Mouse (Mus musculus) liver, embryonic 14.5 days (tissue): ENCODE measurements around the gene Prnd. TPM values are rescaled to one million over a fixed set of nuclear protein-coding genes. Genes with fewer than 3 reads are reported as not detected.

Source experiments
- ATAC-seq: fragments of 200-750 bp; cut with Nextera tagmentation; 2 replicates; pipeline ENCODE4 v1.8.0; 2017; ENCODE audit warnings: moderate number of reproducible peaks, mild to moderate bottlenecking, moderate library complexity; ENCODE audit not compliant: insufficient read depth
- DNase-seq, 3 experiments: peaks; one replicate each; pipeline ENCODE4 v3.0.0-alpha.2; 2012 to 2013; ENCODE audit warnings: low read depth in 3 of 3, low spot score in 3 of 3
- H3K27ac ChIP-seq: fragments of 300-500 bp; sonication (generic); 2 replicates; pipeline ENCODE4 v1.5.1; 2014; ENCODE audit warnings: moderate library complexity, mild to moderate bottlenecking, control low read depth, inconsistent platforms
- H3K27me3 ChIP-seq: fragments of 300-500 bp; sonication (generic); 2 replicates; pipeline ENCODE4 v1.6.1; 2014; ENCODE audit warnings: mild to moderate bottlenecking, low read length, moderate library complexity; ENCODE audit not compliant: control insufficient read depth, insufficient read depth
- H3K36me3 ChIP-seq: fragments of 300-500 bp; sonication (generic); replicated peaks from 2 replicates; pipeline ENCODE4 v1.6.1; 2014; ENCODE audit warnings: low read depth; ENCODE audit not compliant: control insufficient read depth, insufficient read depth
- H3K4me1 ChIP-seq, 2 experiments: fragments of 200-500 bp in 1 of 2; fragments of 300-500 bp in 1 of 2; sonication (generic) in 1 of 2; replicated peaks; 2 replicates each; pipeline ENCODE4 v1.6.1; 2012 to 2014; ENCODE audit warnings: antibody characterized with exemption in 1 of 2, inconsistent platforms in 1 of 2, low read length in 1 of 2; ENCODE audit not compliant: control insufficient read depth in 2 of 2, insufficient read depth in 2 of 2
- H3K4me2 ChIP-seq: fragments of 300-500 bp; sonication (generic); 2 replicates; pipeline ENCODE4 v1.6.1; 2014; ENCODE audit warnings: low read depth, mild to moderate bottlenecking, control low read depth, moderate library complexity
- H3K4me3 ChIP-seq, 2 experiments: fragments of 200-500 bp in 1 of 2; fragments of 300-500 bp in 1 of 2; sonication (generic) in 1 of 2; 2 replicates each; pipeline ENCODE4 v1.5.1; 2012 to 2014; ENCODE audit warnings: low read depth in 2 of 2, low read length in 2 of 2, mild to moderate bottlenecking in 2 of 2, control low read depth in 1 of 2, inconsistent platforms in 1 of 2, moderate library complexity in 1 of 2; ENCODE audit not compliant: insufficient read depth in 1 of 2
- H3K9ac ChIP-seq: fragments of 300-500 bp; sonication (generic); replicated peaks from 2 replicates; pipeline ENCODE4 v1.6.1; 2014; ENCODE audit warnings: mild to moderate bottlenecking, control low read depth, moderate library complexity
- H3K9me3 ChIP-seq: fragments of 300-500 bp; sonication (generic); 2 replicates; pipeline ENCODE4 v1.6.1; 2016; ENCODE audit warnings: low read length, mixed read lengths; ENCODE audit not compliant: control insufficient read depth
- CTCF ChIP-seq: IDR thresholded peaks from 2 replicates; pipeline ENCODE4 v1.5.1; 2016; ENCODE audit warnings: antibody characterized with exemption, low read depth, control low read depth
- EP300 ChIP-seq: IDR thresholded peaks from 2 replicates; pipeline ENCODE4 v1.6.1; 2016; ENCODE audit warnings: antibody characterized with exemption, low read depth
- WGBS: fragments of 180-500 bp; shearing (Covaris S2); extraction: QIAGEN DNeasy Blood & Tissue Kit; methylation state at CpG from one replicate; pipeline ENCODE4 v1.1.7; 2014; ENCODE audit not compliant: insufficient replicate concordance; 5-methylcytosine and 5-hydroxymethylcytosine counted together
- polyA plus RNA-seq, 2 experiments: library from polyadenylated mRNA; depleted of rRNA in 1 of 2; stranded (reverse) in 1 of 2; unstranded in 1 of 2; fragments of >200 nt; fragmentation: Nextera tagmentation in 1 of 2; extraction: Ambion mirVana in 1 of 2; gene quantifications; 2 replicates each; pipeline versions ENCODE4 v1.2.1 to v1.2.3; 2012 to 2014

Prnd gene
- polyA plus RNA-seq, 2 experiments, result 0.11 to 0.16 TPM

DNA sequence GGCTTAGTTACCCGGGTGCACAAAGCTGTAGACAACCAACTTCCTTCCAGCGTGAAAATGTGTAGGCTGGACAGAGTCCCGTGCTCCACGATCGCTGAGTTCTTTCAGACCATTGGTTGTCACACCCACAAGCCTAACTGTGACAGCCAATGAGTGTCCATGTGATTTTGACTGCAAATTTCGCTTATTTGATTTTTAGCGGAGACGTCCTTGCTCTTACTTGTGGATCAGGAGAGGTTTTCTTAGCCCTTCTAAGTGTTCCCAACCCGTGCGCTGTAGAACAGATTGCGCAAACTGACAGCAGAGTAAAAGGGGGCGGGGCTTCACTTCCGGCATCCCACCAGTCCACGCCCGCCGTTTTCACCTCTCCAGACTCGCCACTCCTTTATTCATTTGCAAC, 4.6 kb downstream of the Prnd start:
- H3K27me3 ChIP-seq, result peaks cover 20% of the 10 kb centered on the region
- 2% methylated on average over 17 of the region's 17 CpGs for WGBS
- H3K4me3 ChIP-seq, result peak overlapping the region; percentile 16 to 20; a peak in 3 of 4 replicates
- H3K4me1 ChIP-seq, result peaks cover 0 to 6% of the 10 kb centered on the region in 2 experiments; a peak in 2 of 4 replicates
- H3K9me3 ChIP-seq, result no peaks in the 10 kb centered on the region
- TF ChIP-seq CTCF, result no peak
- peak overlapping the region; percentile 62 for H3K4me2 ChIP-seq
- 0 out of 2 replicates have a peak overlapping the region, but pooled peaks have one; percentile 5 for H3K9ac ChIP-seq
- DNase-seq, result no peak
- H3K36me3 ChIP-seq, result no peaks in the 10 kb centered on the region
- no peak; the same call in 1 of the 2 replicates for ATAC-seq
- H3K27ac ChIP-seq, result no peak overlapping the region

DNA sequence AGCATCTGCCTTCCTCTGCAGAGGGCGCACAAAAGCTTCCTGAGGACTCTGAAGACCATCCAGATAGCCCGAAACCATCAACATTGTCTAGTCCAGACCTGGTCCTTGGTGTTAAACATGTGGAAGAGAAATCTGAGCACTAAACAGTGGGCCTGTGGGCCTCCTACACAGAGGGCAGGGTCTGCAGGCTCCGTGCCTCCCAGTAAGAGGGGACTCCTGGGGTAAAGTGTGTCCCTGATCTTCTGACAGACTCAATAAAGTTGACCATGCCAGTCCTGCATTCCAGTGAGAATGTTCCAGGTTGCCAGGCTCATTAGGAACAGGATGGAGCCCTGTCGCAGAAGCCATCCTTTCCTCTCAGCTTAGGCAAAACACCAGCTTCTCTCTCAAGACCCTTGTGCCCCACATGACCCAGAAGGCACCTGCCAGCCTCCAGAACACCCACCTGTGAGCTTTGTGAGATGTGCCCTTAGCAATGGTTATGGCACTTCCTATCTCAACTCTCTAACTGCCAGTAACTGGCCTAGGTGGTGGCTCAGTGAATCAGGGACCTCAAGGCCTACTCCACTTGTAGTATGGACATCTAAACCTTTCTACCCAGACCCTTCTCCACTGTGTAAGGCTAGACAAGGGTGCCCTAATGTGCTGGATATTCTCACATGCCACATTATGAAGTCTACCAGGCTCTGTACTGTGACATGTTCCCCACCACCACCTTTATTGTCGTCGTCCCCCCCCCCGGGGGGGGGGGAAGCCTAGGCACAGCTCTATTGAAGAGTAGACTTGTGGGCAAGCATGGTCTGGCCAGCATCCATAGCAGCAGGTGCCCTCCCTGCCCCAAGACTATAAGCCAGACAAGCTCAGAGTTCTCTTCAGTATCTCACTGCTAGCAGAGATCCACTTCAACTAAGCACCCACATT, 5.9 kb downstream of the Prnd start:
- Histone ChIP-seq H3K4me3 (no peak overlapping the region), H3K4me1 (peaks cover 0 to 6% of the 10 kb centered on the region in 2 experiments; a peak in 2 of 4 replicates), H3K9me3 (no peaks in the 10 kb centered on the region), H3K27me3 (peaks cover 20% of the 10 kb centered on the region), H3K36me3 (no peaks in the 10 kb centered on the region), H3K4me2 (no peak overlapping the region), H3K27ac (no peak overlapping the region), H3K9ac (no peak overlapping the region)
- no peak for ATAC-seq
- DNase-seq, result no peak
- TF ChIP-seq CTCF (no peak), EP300 (no peak)
- WGBS, result 64% methylated on average over 7 of the region's 7 CpGs

DNA sequence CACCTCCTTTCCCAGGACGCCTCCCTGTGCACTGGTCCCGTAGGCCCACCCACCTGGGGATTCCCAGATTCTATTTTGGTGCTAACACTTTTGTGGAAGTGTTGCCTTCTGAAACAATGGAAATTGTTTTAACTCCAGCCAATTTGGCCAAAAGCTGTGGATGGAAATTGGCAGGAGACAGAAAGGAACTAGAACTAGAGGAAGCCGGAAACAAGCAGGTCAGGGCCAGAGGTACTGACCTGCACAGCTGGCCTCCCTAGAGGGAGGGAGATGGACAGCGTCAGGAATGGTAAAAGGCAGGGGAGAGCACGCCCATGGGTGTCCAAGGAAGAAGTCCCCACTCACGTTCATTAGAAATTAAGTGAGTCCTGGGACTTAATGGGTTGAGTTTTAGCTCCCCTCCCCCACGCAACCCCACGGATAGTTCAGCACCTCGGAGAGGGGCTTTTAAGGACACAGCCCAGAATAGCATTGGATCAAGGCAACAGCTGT, 7.1 kb downstream of the Prnd start:
- Histone ChIP-seq H3K9me3 (no peaks in the 10 kb centered on the region), H3K4me3 (no peak overlapping the region), H3K27me3 (peaks cover 16% of the 10 kb centered on the region), H3K36me3 (no peaks in the 10 kb centered on the region), H3K4me1 (peaks cover 0 to 6% of the 10 kb centered on the region in 2 experiments; a peak in 2 of 4 replicates), H3K27ac (no peak overlapping the region), H3K4me2 (no peak overlapping the region), H3K9ac (no peak overlapping the region)
- no peak for TF ChIP-seq EP300
- no peak for TF ChIP-seq CTCF
- no peak for ATAC-seq
- DNase-seq, result no peak
- 49% methylated on average over 9 of the region's 9 CpGs for WGBS

DNA sequence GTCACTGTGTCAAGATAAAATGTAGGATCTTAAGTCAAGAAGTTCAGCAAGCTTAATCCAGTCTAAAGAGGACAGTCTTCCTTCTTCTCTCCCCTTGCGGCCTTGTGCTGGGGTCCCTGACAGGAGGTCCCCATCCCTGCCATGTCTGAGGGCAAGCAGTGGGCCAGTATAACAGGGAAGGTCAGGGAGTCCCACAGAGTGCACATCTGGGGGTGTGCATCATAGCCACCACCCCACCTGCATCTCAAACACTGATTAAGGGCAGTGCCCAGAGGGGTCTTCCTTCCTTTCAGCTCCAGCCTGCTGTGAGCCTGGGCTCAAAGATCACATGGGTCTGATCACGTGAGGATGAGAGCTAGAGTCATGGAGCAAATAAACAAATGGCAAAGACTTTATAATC, 11.0 kb downstream of the Prnd start:
- ATAC-seq (no peak), DNase-seq (no peak)
- no peak overlapping the region for H3K4me2 ChIP-seq
- H3K27ac ChIP-seq, result no peak overlapping the region
- H3K4me3 ChIP-seq, result no peak overlapping the region
- TF ChIP-seq EP300 (no peak), CTCF (no peak)
- no peak overlapping the region for H3K9ac ChIP-seq
- no peaks in the 10 kb centered on the region for H3K36me3 ChIP-seq
- WGBS, result 38% methylated on average over 2 of the region's 2 CpGs
- H3K27me3 ChIP-seq, result no peaks in the 10 kb centered on the region
- H3K4me1 ChIP-seq, result no peaks in the 10 kb centered on the region
- no peaks in the 10 kb centered on the region for H3K9me3 ChIP-seq

DNA sequence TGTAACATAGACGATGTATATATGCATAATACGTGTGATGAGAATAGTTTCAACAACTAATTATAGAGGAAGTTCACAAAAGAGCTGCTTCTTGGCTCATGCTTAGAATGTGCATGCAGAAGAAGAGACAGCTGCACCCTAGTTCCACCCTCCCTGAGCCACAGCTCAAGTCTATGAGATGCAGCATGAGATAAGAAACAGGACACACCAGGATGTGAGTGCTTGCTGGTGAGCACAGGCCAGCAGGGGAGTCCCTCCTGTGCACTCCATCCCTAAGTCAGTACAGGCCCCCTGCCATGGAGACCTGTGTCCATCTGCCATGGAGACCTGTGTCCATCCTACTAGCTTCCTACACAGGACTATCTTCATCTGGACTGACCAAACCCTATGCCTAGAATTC, 19.9 kb downstream of the Prnd start:
- 72% methylated on average over 2 of the region's 2 CpGs for WGBS
- Histone ChIP-seq H3K9ac (no peak overlapping the region), H3K36me3 (no peaks in the 10 kb centered on the region), H3K4me3 (no peak overlapping the region), H3K4me1 (no peaks in the 10 kb centered on the region), H3K27me3 (no peaks in the 10 kb centered on the region), H3K4me2 (no peak overlapping the region), H3K9me3 (no peaks in the 10 kb centered on the region), H3K27ac (no peak overlapping the region)
- TF ChIP-seq CTCF (no peak), EP300 (no peak)
- ATAC-seq (no peak), DNase-seq (no peak)
